Mouse (Mus musculus) kidney, embryonic 14.5 days (tissue): ENCODE measurements at regions not wholly inside any gene's neighbourhood (a gene's known extent, or its start where the extent isn't known, plus 50 kb on each side); places are given as distances from the start of the nearest gene placed in this dataset.

Experiments used
- ATAC-seq: fragments of 200-750 bp; cut with Nextera tagmentation; 2 replicates; pipeline ENCODE4 v1.8.0; 2017; ENCODE audit warnings: moderate number of reproducible peaks, mild to moderate bottlenecking, moderate TSS enrichment, moderate library complexity; ENCODE audit not compliant: low FRiP score, low TSS enrichment
- H3K27ac ChIP-seq: fragments of 300-500 bp; sonication (generic); 2 replicates; pipeline ENCODE4 v1.5.1; 2014; ENCODE audit warnings: low read depth, mild to moderate bottlenecking, low read length, moderate library complexity, mixed read lengths
- H3K27me3 ChIP-seq: fragments of 300-500 bp; sonication (generic); 2 replicates; pipeline ENCODE4 v1.6.1; 2014; ENCODE audit warnings: mild to moderate bottlenecking, low read length; ENCODE audit not compliant: control insufficient read depth, insufficient read depth
- H3K36me3 ChIP-seq: fragments of 300-500 bp; sonication (generic); 2 replicates; pipeline ENCODE4 v1.6.1; 2014; ENCODE audit warnings: low read length, mixed read lengths; ENCODE audit not compliant: control insufficient read depth, insufficient read depth
- H3K4me1 ChIP-seq: fragments of 300-500 bp; sonication (generic); 2 replicates; pipeline ENCODE4 v1.6.1; 2014; ENCODE audit warnings: low read length, mixed read lengths; ENCODE audit not compliant: control insufficient read depth, insufficient read depth
- H3K4me2 ChIP-seq: fragments of 300-500 bp; sonication (generic); replicated peaks from 2 replicates; pipeline ENCODE4 v1.6.1; 2014; ENCODE audit warnings: low read depth, mild to moderate bottlenecking, low read length
- H3K4me3 ChIP-seq: fragments of 300-500 bp; sonication (generic); 2 replicates; pipeline ENCODE4 v1.5.1; 2014; ENCODE audit warnings: mild to moderate bottlenecking, low read length
- H3K9ac ChIP-seq: fragments of 300-500 bp; sonication (generic); 2 replicates; pipeline ENCODE4 v1.6.1; 2014; ENCODE audit warnings: low read depth, mild to moderate bottlenecking, low read length, moderate library complexity
- H3K9me3 ChIP-seq: fragments of 300-500 bp; sonication (generic); 2 replicates; pipeline ENCODE4 v1.6.1; 2016; ENCODE audit warnings: low read length; ENCODE audit not compliant: control insufficient read depth
- WGBS: fragments of 180-500 bp; shearing (Covaris S2); extraction: QIAGEN DNeasy Blood & Tissue Kit; methylation state at CpG from one replicate; pipeline ENCODE4 v1.1.7; 2014; 5-methylcytosine and 5-hydroxymethylcytosine counted together

- Histone ChIP-seq H3K27me3 (no peaks in the 10 kb centered on the region; the same call in 1 of the 2 replicates), H3K9me3 (no peaks in the 10 kb centered on the region), H3K4me3 (no peak overlapping the region), H3K4me1 (peaks cover 12% of the 10 kb centered on the region), H3K27ac (no peak overlapping the region; the same call in 1 of the 2 replicates), H3K9ac (no peak overlapping the region), H3K4me2 (no peak overlapping the region; the same call in 1 of the 2 replicates), H3K36me3 (no peaks in the 10 kb centered on the region)
- WGBS, result 10% methylated on average over 15 of the region's 15 CpGs
- ATAC-seq, result peak; percentile 92
These were observed 54.9 kb upstream of the Chst1 start for GRCm38 (mm10) chr2:92544364-92545151.

GRCm38 (mm10) chr2:92540841-92541240 is 58.7 kb upstream of the Chst1 start:
- no peak for ATAC-seq
- WGBS, result 74% methylated on average over 5 of the region's 5 CpGs
- H3K9me3 ChIP-seq, result no peaks in the 10 kb centered on the region
- no peak overlapping the region for H3K9ac ChIP-seq
- H3K4me2 ChIP-seq, result no peak overlapping the region
- no peak overlapping the region for H3K27ac ChIP-seq
- H3K4me3 ChIP-seq, result no peak overlapping the region
- H3K27me3 ChIP-seq, result no peaks in the 10 kb centered on the region; the same call in 1 of the 2 replicates
- no peaks in the 10 kb centered on the region for H3K36me3 ChIP-seq
- peaks cover 12% of the 10 kb centered on the region for H3K4me1 ChIP-seq

- Histone ChIP-seq H3K4me1 (peaks cover 7% of the 10 kb centered on the region; the same call in 1 of the 2 replicates), H3K36me3 (no peaks in the 10 kb centered on the region), H3K9me3 (no peaks in the 10 kb centered on the region), H3K9ac (no peak overlapping the region), H3K4me3 (no peak overlapping the region), H3K27me3 (no peaks in the 10 kb centered on the region), H3K4me2 (no peak overlapping the region), H3K27ac (no peak overlapping the region)
- WGBS, result 89% methylated on average over 5 of the region's 5 CpGs
- no peak for ATAC-seq
These were observed 67.5 kb upstream of the Chst1 start for GRCm38 (mm10) chr2:92531996-92532395.

- no peak overlapping the region for H3K4me2 ChIP-seq
- peaks cover 7% of the 10 kb centered on the region; the same call in 1 of the 2 replicates for H3K4me1 ChIP-seq
- H3K9ac ChIP-seq, result no peak overlapping the region
- ATAC-seq, result no peak
- no peak overlapping the region for H3K27ac ChIP-seq
- no peaks in the 10 kb centered on the region for H3K27me3 ChIP-seq
- no peaks in the 10 kb centered on the region for H3K9me3 ChIP-seq
- H3K36me3 ChIP-seq, result no peaks in the 10 kb centered on the region
- H3K4me3 ChIP-seq, result no peak overlapping the region
- WGBS, result 71% methylated on average over 4 of the region's 4 CpGs
These were observed 68.8 kb upstream of the Chst1 start for GRCm38 (mm10) chr2:92530677-92531076.

GRCm38 (mm10) chr2:92529670-92530322 is 69.5 kb upstream of the Slc35c1 start:
- Histone ChIP-seq H3K4me1 (peaks cover 7% of the 10 kb centered on the region; the same call in 1 of the 2 replicates), H3K27ac (no peak overlapping the region), H3K36me3 (no peaks in the 10 kb centered on the region), H3K9ac (peak overlapping the region; percentile 62), H3K4me2 (peak overlapping the region; percentile 75), H3K9me3 (no peaks in the 10 kb centered on the region), H3K4me3 (peak overlapping the region; percentile 47), H3K27me3 (no peaks in the 10 kb centered on the region)
- ATAC-seq, result no peak
- 48% methylated on average over 14 of the region's 14 CpGs for WGBS

GRCm38 (mm10) chr2:92529071-92529641 is 68.8 kb upstream of the Slc35c1 start:
- 4% methylated on average over 24 of the region's 24 CpGs for WGBS
- Histone ChIP-seq H3K9ac (peak overlapping the region; percentile 62), H3K4me1 (peaks cover 7% of the 10 kb centered on the region; the same call in 1 of the 2 replicates), H3K27ac (peak overlapping the region; percentile 69), H3K36me3 (no peaks in the 10 kb centered on the region), H3K9me3 (no peaks in the 10 kb centered on the region), H3K27me3 (no peaks in the 10 kb centered on the region), H3K4me2 (peak overlapping the region; percentile 75), H3K4me3 (peak overlapping the region; percentile 47)
- peak; percentile 97 for ATAC-seq

- Histone ChIP-seq H3K9me3 (no peaks in the 10 kb centered on the region), H3K4me1 (peaks cover 7% of the 10 kb centered on the region; the same call in 1 of the 2 replicates), H3K27ac (no peak overlapping the region), H3K4me3 (peak overlapping the region; percentile 47), H3K4me2 (peak overlapping the region; percentile 75), H3K9ac (no peak overlapping the region), H3K27me3 (no peaks in the 10 kb centered on the region), H3K36me3 (no peaks in the 10 kb centered on the region)
- WGBS, result 72% methylated on average over 6 of the region's 6 CpGs
- ATAC-seq, result no peak
These were observed 67.9 kb upstream of the Slc35c1 start for GRCm38 (mm10) chr2:92528119-92528830.

- peaks cover 7% of the 10 kb centered on the region; the same call in 1 of the 2 replicates for H3K4me1 ChIP-seq
- H3K9ac ChIP-seq, result no peak overlapping the region
- H3K4me3 ChIP-seq, result no peak overlapping the region
- no peak overlapping the region for H3K4me2 ChIP-seq
- H3K9me3 ChIP-seq, result no peaks in the 10 kb centered on the region
- H3K27ac ChIP-seq, result no peak overlapping the region
- 73% methylated on average over 5 of the region's 5 CpGs for WGBS
- no peaks in the 10 kb centered on the region for H3K27me3 ChIP-seq
- no peak for ATAC-seq
- no peaks in the 10 kb centered on the region for H3K36me3 ChIP-seq
These were observed 66.5 kb upstream of the Slc35c1 start for GRCm38 (mm10) chr2:92526676-92527395.
